Mouse (Mus musculus) urinary bladder, postnatal 36 days (tissue): Measurements from ENCODE around the gene Slc2a9.

Source experiments
- DNase-seq, 2 experiments: peaks; one replicate each; pipeline ENCODE4 v3.0.0; 2022; ENCODE audit warnings: low spot score in 2 of 2, mixed read lengths in 1 of 2

Gene Slc2a9

GRCm38 (mm10) chr5:38502992-38503391 lies at the start of gene Slc2a9:
Slc2a9 (minus strand) TSS chr5:38503143.
- no peak for DNase-seq

GRCm38 (mm10) chr5:38552615-38553014 lies 49.7 kb upstream of the Slc2a9 start:
- no peak for DNase-seq

GRCm38 (mm10) chr5:38550221-38550768 lies 47.4 kb upstream of the Slc2a9 start:
- DNase-seq = no peak

GRCm38 (mm10) chr5:38549461-38549909 lies 46.5 kb upstream of the Slc2a9 start:
- DNase-seq = no peak

GRCm38 (mm10) chr5:38547375-38547774 lies 44.4 kb upstream of the Slc2a9 start:
- no peak for DNase-seq

GRCm38 (mm10) chr5:38544423-38545415 lies 41.8 kb upstream of the Slc2a9 start:
- DNase-seq = no peak

GRCm38 (mm10) chr5:38543496-38544217 lies 40.7 kb upstream of the Slc2a9 start:
- no peak for DNase-seq

- DNase-seq = no peak
Measured at GRCm38 (mm10) chr5:38541728-38542127, 38.8 kb upstream of the Slc2a9 start.

GRCm38 (mm10) chr5:38540898-38541297 lies 38.0 kb upstream of the Slc2a9 start:
- DNase-seq = no peak

- no peak for DNase-seq
Measured at GRCm38 (mm10) chr5:38538508-38538907, 35.6 kb upstream of the Slc2a9 start.

GRCm38 (mm10) chr5:38537845-38538244 lies 34.9 kb upstream of the Slc2a9 start:
- no peak for DNase-seq

- no peak for DNase-seq
Measured at GRCm38 (mm10) chr5:38536822-38537221, 33.9 kb upstream of the Slc2a9 start.

- no peak for DNase-seq
Measured at GRCm38 (mm10) chr5:38532084-38532483, 29.1 kb upstream of the Slc2a9 start.

GRCm38 (mm10) chr5:38529724-38530428 lies 26.9 kb upstream of the Slc2a9 start:
- DNase-seq = no peak

GRCm38 (mm10) chr5:38522977-38523376 lies 20.0 kb upstream of the Slc2a9 start:
- DNase-seq = no peak

GRCm38 (mm10) chr5:38520838-38521237 lies 17.9 kb upstream of the Slc2a9 start:
- no peak for DNase-seq

GRCm38 (mm10) chr5:38516267-38516666 lies 13.3 kb upstream of the Slc2a9 start:
- no peak for DNase-seq

- DNase-seq = no peak
Measured at GRCm38 (mm10) chr5:38512991-38513390, 10.0 kb upstream of the Slc2a9 start.

- no peak for DNase-seq
Measured at GRCm38 (mm10) chr5:38509568-38509967, 6.6 kb upstream of the Slc2a9 start.

GRCm38 (mm10) chr5:38505435-38505765 lies 2.5 kb upstream of the Slc2a9 start:
- no peak for DNase-seq

GRCm38 (mm10) chr5:38504747-38505434 lies 1.9 kb upstream of the Slc2a9 start:
- DNase-seq = no peak
